Mouse (Mus musculus): ENCODE data around the gene Cdrt4.

GRCm38 (mm10) chr11:62954766-62955165 is 3.8 kb downstream of the Cdrt4 start:
- TF ChIP-seq CTCF (IDR thresholded peaks at IDR 0.05; ENCODE audit: control insufficient read depth, insufficient read depth, insufficient read length) (no peak), CEBPB (IDR thresholded peaks at IDR 0.05; ENCODE audit: low read depth) (no peak), MYOD1 (IDR thresholded peaks at IDR 0.05; ENCODE audit: control insufficient read depth, insufficient read length, low read depth) (no peak)

Measured in C2C12 (cell line).